Mouse (Mus musculus) C2C12 (cell line): ENCODE measurements at regions not wholly inside any gene's neighbourhood (a gene's known extent, or its start where the extent isn't known, plus 50 kb on each side); places are given as distances from the start of the nearest gene placed in this dataset.

ENCODE experiments used
- CTCF ChIP-seq: IDR thresholded peaks from one replicate; pipeline ENCODE4 v1.5.1; 2011; ENCODE audit not compliant: control insufficient read depth, insufficient read depth, insufficient read length
- MAX ChIP-seq: IDR thresholded peaks from one replicate; pipeline ENCODE4 v1.6.1; 2011; ENCODE audit warnings: mild to moderate bottlenecking, control low read depth
- MYOG ChIP-seq: IDR thresholded peaks from one replicate; pipeline ENCODE4 v1.6.1; 2011; ENCODE audit not compliant: control insufficient read depth, insufficient read length; ENCODE audit errors: extremely low read depth
- USF1 ChIP-seq: IDR thresholded peaks from one replicate; pipeline ENCODE4 v1.6.1; 2011; ENCODE audit warnings: low read depth, mild to moderate bottlenecking, control low read depth, moderate library complexity

GRCm38 (mm10) chr16:93464898-93465297 lies 139.0 kb downstream of the Setd4 start:
- TF ChIP-seq CTCF (no peak), MAX (no peak), USF1 (no peak), MYOG (no peak)
